Mouse (Mus musculus): ENCODE measurements around the gene Nip7.
"Not testable (repeated sequence)": the region's sequence is repeated elsewhere in the genome, so short reads cannot be mapped to it uniquely, and the experiment has no call there.

DNA sequence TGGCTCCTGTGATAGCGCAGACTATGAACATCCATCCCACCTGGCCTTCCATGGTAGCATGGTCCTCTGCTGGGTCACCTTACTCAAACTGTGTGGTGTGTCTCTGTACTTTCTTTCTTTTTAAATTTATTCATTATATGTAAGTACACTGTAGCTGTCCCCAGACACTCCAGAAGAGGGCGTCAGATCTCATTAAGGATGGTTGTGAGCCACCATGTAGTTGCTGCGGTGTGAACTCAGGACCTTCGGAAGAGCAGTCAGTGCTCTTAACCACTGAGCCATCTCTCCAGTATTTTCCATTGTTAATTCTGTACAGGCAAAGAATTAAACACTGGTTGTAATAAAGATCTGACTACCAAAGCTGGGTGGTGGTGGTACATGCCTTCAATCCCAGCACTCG lies 51.4 kb downstream of the Nip7 start:
- TF ChIP-seq POLR2A (IDR thresholded peaks at IDR 0.05; ENCODE audit: extremely low read depth, insufficient read depth, low read length); CTCF (IDR thresholded peaks at IDR 0.05; ENCODE audit: low read depth, low read length): not testable (repeated sequence)

All from liver, adult 2 months (tissue).